Mouse (Mus musculus): Measurements from ENCODE around the gene Dnajc13. TPM values are rescaled to one million over a fixed set of nuclear protein-coding genes. Genes with fewer than 3 reads are reported as not detected.

The Dnajc13 gene
- polyA plus RNA-seq, 1 experiment from 2014 or later = 19.3 TPM

GRCm38 (mm10) chr9:104233060-104233459 is 29.7 kb downstream of the Dnajc13 start:
- Histone ChIP-seq H3K9ac (no peak overlapping the region), H3K9me3 (replicated peaks) (no peaks in the 10 kb centered on the region), H3K27ac (replicated peaks) (no peak overlapping the region), H3K4me3 (replicated peaks) (no peak overlapping the region), H3K36me3 (peaks cover 79% of the 10 kb centered on the region), H3K27me3 (no peaks in the 10 kb centered on the region), H3K4me1 (no peaks in the 10 kb centered on the region), H3K4me2 (replicated peaks) (no peak overlapping the region)
- no peak for ATAC-seq (ENCODE audit: insufficient number of reproducible peaks, low FRiP score, low TSS enrichment, low read depth)
- WGBS = 87% methylated on average over 5 of the region's 5 CpGs

GRCm38 (mm10) chr9:104232004-104232403 is 30.7 kb downstream of the Dnajc13 start:
- Histone ChIP-seq H3K4me1 (no peaks in the 10 kb centered on the region), H3K9me3 (replicated peaks) (no peaks in the 10 kb centered on the region), H3K27me3 (no peaks in the 10 kb centered on the region), H3K4me2 (replicated peaks) (no peak overlapping the region), H3K9ac (no peak overlapping the region), H3K4me3 (replicated peaks) (no peak overlapping the region), H3K36me3 (peaks cover 73% of the 10 kb centered on the region), H3K27ac (replicated peaks) (no peak overlapping the region)
- WGBS = 85% methylated on average over 3 of the region's 3 CpGs
- ATAC-seq (ENCODE audit: insufficient number of reproducible peaks, low FRiP score, low TSS enrichment, low read depth) = no peak

GRCm38 (mm10) chr9:104211402-104211801 is 51.3 kb downstream of the Dnajc13 start:
- Histone ChIP-seq H3K4me2 (replicated peaks) (no peak overlapping the region), H3K4me3 (replicated peaks) (no peak overlapping the region), H3K9me3 (replicated peaks) (no peaks in the 10 kb centered on the region), H3K36me3 (peaks cover 53% of the 10 kb centered on the region), H3K4me1 (no peaks in the 10 kb centered on the region), H3K27ac (replicated peaks) (no peak overlapping the region), H3K9ac (no peak overlapping the region), H3K27me3 (no peaks in the 10 kb centered on the region)
- 77% methylated on average over 3 of the region's 3 CpGs for WGBS
- no peak for ATAC-seq (ENCODE audit: insufficient number of reproducible peaks, low FRiP score, low TSS enrichment, low read depth)

GRCm38 (mm10) chr9:104203851-104204250 is 58.9 kb downstream of the Dnajc13 start:
- H3K9me3 ChIP-seq (replicated peaks) = no peaks in the 10 kb centered on the region
- H3K4me1 ChIP-seq = no peaks in the 10 kb centered on the region
- peaks cover 72% of the 10 kb centered on the region for H3K36me3 ChIP-seq
- H3K4me3 ChIP-seq (replicated peaks) = no peak overlapping the region
- H3K27ac ChIP-seq (replicated peaks) = no peak overlapping the region
- no peak for ATAC-seq (ENCODE audit: insufficient number of reproducible peaks, low FRiP score, low TSS enrichment, low read depth)
- WGBS = 88% methylated on average over 3 of the region's 3 CpGs
- H3K9ac ChIP-seq = no peak overlapping the region
- no peak overlapping the region for H3K4me2 ChIP-seq (replicated peaks)
- H3K27me3 ChIP-seq = no peaks in the 10 kb centered on the region

- H3K9me3 ChIP-seq (replicated peaks) = no peaks in the 10 kb centered on the region
- H3K4me2 ChIP-seq (replicated peaks) = no peak overlapping the region
- 61% methylated on average over 2 of the region's 2 CpGs for WGBS
- H3K4me1 ChIP-seq = no peaks in the 10 kb centered on the region
- ATAC-seq (ENCODE audit: insufficient number of reproducible peaks, low FRiP score, low TSS enrichment, low read depth) = no peak
- no peak overlapping the region for H3K9ac ChIP-seq
- no peaks in the 10 kb centered on the region for H3K27me3 ChIP-seq
- no peak overlapping the region for H3K27ac ChIP-seq (replicated peaks)
- no peak overlapping the region for H3K4me3 ChIP-seq (replicated peaks)
- peaks cover 65% of the 10 kb centered on the region for H3K36me3 ChIP-seq
Measured at GRCm38 (mm10) chr9:104194528-104194927, 68.2 kb downstream of the Dnajc13 start.

- Histone ChIP-seq H3K4me1 (no peaks in the 10 kb centered on the region), H3K4me3 (replicated peaks) (no peak overlapping the region), H3K9me3 (replicated peaks) (no peaks in the 10 kb centered on the region), H3K27ac (replicated peaks) (no peak overlapping the region), H3K4me2 (replicated peaks) (no peak overlapping the region), H3K27me3 (no peaks in the 10 kb centered on the region), H3K36me3 (peaks cover 66% of the 10 kb centered on the region), H3K9ac (no peak overlapping the region)
- no peak for ATAC-seq (ENCODE audit: insufficient number of reproducible peaks, low FRiP score, low TSS enrichment, low read depth)
- WGBS = 85% methylated on average over 2 of the region's 2 CpGs
Measured at GRCm38 (mm10) chr9:104193900-104194299, 68.8 kb downstream of the Dnajc13 start.

GRCm38 (mm10) chr9:104193327-104193726 is 69.4 kb downstream of the Dnajc13 start:
- Histone ChIP-seq H3K9ac (no peak overlapping the region), H3K36me3 (peaks cover 68% of the 10 kb centered on the region), H3K4me2 (replicated peaks) (no peak overlapping the region), H3K4me3 (replicated peaks) (no peak overlapping the region), H3K9me3 (replicated peaks) (no peaks in the 10 kb centered on the region), H3K27ac (replicated peaks) (no peak overlapping the region), H3K27me3 (no peaks in the 10 kb centered on the region), H3K4me1 (no peaks in the 10 kb centered on the region)
- ATAC-seq (ENCODE audit: insufficient number of reproducible peaks, low FRiP score, low TSS enrichment, low read depth) = no peak
- 87% methylated on average over 1 of the region's 1 CpGs for WGBS

- Histone ChIP-seq H3K27me3 (no peaks in the 10 kb centered on the region), H3K9me3 (replicated peaks) (no peaks in the 10 kb centered on the region), H3K4me2 (replicated peaks) (no peak overlapping the region), H3K4me1 (no peaks in the 10 kb centered on the region), H3K36me3 (peaks cover 66% of the 10 kb centered on the region), H3K27ac (replicated peaks) (no peak overlapping the region), H3K9ac (no peak overlapping the region), H3K4me3 (replicated peaks) (no peak overlapping the region)
- ATAC-seq (ENCODE audit: insufficient number of reproducible peaks, low FRiP score, low TSS enrichment, low read depth) = no peak
- WGBS = 82% methylated on average over 6 of the region's 6 CpGs
Measured at GRCm38 (mm10) chr9:104192513-104192912, 70.2 kb downstream of the Dnajc13 start.

GRCm38 (mm10) chr9:104189657-104190056 is 73.1 kb downstream of the Dnajc13 start:
- no peak overlapping the region for H3K27ac ChIP-seq (replicated peaks)
- H3K36me3 ChIP-seq = peaks cover 57% of the 10 kb centered on the region
- no peak overlapping the region for H3K4me3 ChIP-seq (replicated peaks)
- H3K4me2 ChIP-seq (replicated peaks) = no peak overlapping the region
- H3K4me1 ChIP-seq = no peaks in the 10 kb centered on the region
- H3K9me3 ChIP-seq (replicated peaks) = no peaks in the 10 kb centered on the region
- ATAC-seq (ENCODE audit: insufficient number of reproducible peaks, low FRiP score, low TSS enrichment, low read depth) = no peak
- no peak overlapping the region for H3K9ac ChIP-seq
- H3K27me3 ChIP-seq = no peaks in the 10 kb centered on the region
- 95% methylated on average over 5 of the region's 5 CpGs for WGBS

GRCm38 (mm10) chr9:104188704-104189103 is 74.0 kb downstream of the Dnajc13 start:
- H3K9ac ChIP-seq = no peak overlapping the region
- no peak overlapping the region for H3K4me2 ChIP-seq (replicated peaks)
- peaks cover 51% of the 10 kb centered on the region for H3K36me3 ChIP-seq
- no peak for ATAC-seq (ENCODE audit: insufficient number of reproducible peaks, low FRiP score, low TSS enrichment, low read depth)
- H3K27ac ChIP-seq (replicated peaks) = no peak overlapping the region
- H3K4me3 ChIP-seq (replicated peaks) = no peak overlapping the region
- H3K27me3 ChIP-seq = no peaks in the 10 kb centered on the region
- 91% methylated on average over 1 of the region's 1 CpGs for WGBS
- no peaks in the 10 kb centered on the region for H3K9me3 ChIP-seq (replicated peaks)
- no peaks in the 10 kb centered on the region for H3K4me1 ChIP-seq

- no peak overlapping the region for H3K27ac ChIP-seq (replicated peaks)
- peaks cover 53% of the 10 kb centered on the region for H3K36me3 ChIP-seq
- H3K4me2 ChIP-seq (replicated peaks) = no peak overlapping the region
- WGBS = 89% methylated on average over 5 of the region's 5 CpGs
- no peaks in the 10 kb centered on the region for H3K27me3 ChIP-seq
- no peaks in the 10 kb centered on the region for H3K4me1 ChIP-seq
- H3K4me3 ChIP-seq (replicated peaks) = no peak overlapping the region
- H3K9me3 ChIP-seq (replicated peaks) = no peaks in the 10 kb centered on the region
- no peak overlapping the region for H3K9ac ChIP-seq
- no peak for ATAC-seq (ENCODE audit: insufficient number of reproducible peaks, low FRiP score, low TSS enrichment, low read depth)
Measured at GRCm38 (mm10) chr9:104187028-104187427, 75.7 kb downstream of the Dnajc13 start.

GRCm38 (mm10) chr9:104183181-104183580 is 79.5 kb downstream of the Dnajc13 start:
- no peak overlapping the region for H3K4me2 ChIP-seq (replicated peaks)
- H3K4me3 ChIP-seq (replicated peaks) = no peak overlapping the region
- WGBS = 93% methylated on average over 5 of the region's 5 CpGs
- H3K36me3 ChIP-seq = peaks cover 63% of the 10 kb centered on the region
- H3K9me3 ChIP-seq (replicated peaks) = no peaks in the 10 kb centered on the region
- no peak for ATAC-seq (ENCODE audit: insufficient number of reproducible peaks, low FRiP score, low TSS enrichment, low read depth)
- no peaks in the 10 kb centered on the region for H3K27me3 ChIP-seq
- H3K27ac ChIP-seq (replicated peaks) = no peak overlapping the region
- H3K9ac ChIP-seq = no peak overlapping the region
- H3K4me1 ChIP-seq = no peaks in the 10 kb centered on the region
